Mouse (Mus musculus): ENCODE results near the gene Kif26b. TPM values are rescaled to one million over a fixed set of nuclear protein-coding genes. Genes with fewer than 3 reads are reported as not detected.

Kif26b gene
- not detected in 2 replicates for polyA plus RNA-seq (2012; ENCODE audit: insufficient read depth, insufficient read length, missing spikeins)

- H3K4me3 ChIP-seq (ENCODE audit: insufficient read depth, low read depth, low read length), result peak within 1 kb of the TSS; percentile 56
- H3K4me1 ChIP-seq (ENCODE audit: control insufficient read depth, insufficient read depth, insufficient read length, low read length), result peaks cover 11% of the 10 kb centered on the region; the same call in 1 of the 2 replicates
- H3K27ac ChIP-seq (replicated peaks; ENCODE audit: low read depth, low read length), result no peak within 1 kb of the TSS
Measured at GRCm38 (mm10) chr1:178528431-178529351, at the start of gene Kif26b. Kif26b (plus strand) TSS chr1:178529125.

- H3K4me3 ChIP-seq (ENCODE audit: insufficient read depth, low read depth, low read length), result no peak overlapping the region
- H3K4me1 ChIP-seq (ENCODE audit: control insufficient read depth, insufficient read depth, insufficient read length, low read length), result no peaks in the 10 kb centered on the region
- H3K27ac ChIP-seq (replicated peaks; ENCODE audit: low read depth, low read length), result no peak overlapping the region
Measured at GRCm38 (mm10) chr1:178483854-178484253, 45.1 kb upstream of the Kif26b start.

GRCm38 (mm10) chr1:178485138-178485867, 43.6 kb upstream of the Kif26b start:
- Histone ChIP-seq H3K4me3 (ENCODE audit: insufficient read depth, low read depth, low read length) (no peak overlapping the region), H3K4me1 (ENCODE audit: control insufficient read depth, insufficient read depth, insufficient read length, low read length) (no peaks in the 10 kb centered on the region; the same call in 1 of the 2 replicates), H3K27ac (replicated peaks; ENCODE audit: low read depth, low read length) (no peak overlapping the region)

GRCm38 (mm10) chr1:178485868-178486220, 43.1 kb upstream of the Kif26b start:
- H3K27ac ChIP-seq (replicated peaks; ENCODE audit: low read depth, low read length), result no peak overlapping the region
- H3K4me1 ChIP-seq (ENCODE audit: control insufficient read depth, insufficient read depth, insufficient read length, low read length), result no peaks in the 10 kb centered on the region; the same call in 1 of the 2 replicates
- no peak overlapping the region for H3K4me3 ChIP-seq (ENCODE audit: insufficient read depth, low read depth, low read length)

GRCm38 (mm10) chr1:178486828-178487227, 42.1 kb upstream of the Kif26b start:
- H3K27ac ChIP-seq (replicated peaks; ENCODE audit: low read depth, low read length), result no peak overlapping the region
- H3K4me1 ChIP-seq (ENCODE audit: control insufficient read depth, insufficient read depth, insufficient read length, low read length), result no peaks in the 10 kb centered on the region; the same call in 1 of the 2 replicates
- no peak overlapping the region for H3K4me3 ChIP-seq (ENCODE audit: insufficient read depth, low read depth, low read length)

- Histone ChIP-seq H3K27ac (replicated peaks; ENCODE audit: low read depth, low read length) (no peak overlapping the region), H3K4me3 (ENCODE audit: insufficient read depth, low read depth, low read length) (no peak overlapping the region), H3K4me1 (ENCODE audit: control insufficient read depth, insufficient read depth, insufficient read length, low read length) (no peaks in the 10 kb centered on the region; the same call in 1 of the 2 replicates)
Measured at GRCm38 (mm10) chr1:178489127-178489526, 39.8 kb upstream of the Kif26b start.

GRCm38 (mm10) chr1:178491733-178492132, 37.2 kb upstream of the Kif26b start:
- Histone ChIP-seq H3K4me3 (ENCODE audit: insufficient read depth, low read depth, low read length) (no peak overlapping the region), H3K27ac (replicated peaks; ENCODE audit: low read depth, low read length) (no peak overlapping the region), H3K4me1 (ENCODE audit: control insufficient read depth, insufficient read depth, insufficient read length, low read length) (no peaks in the 10 kb centered on the region; the same call in 1 of the 2 replicates)

GRCm38 (mm10) chr1:178492493-178492892, 36.4 kb upstream of the Kif26b start:
- no peak overlapping the region for H3K27ac ChIP-seq (replicated peaks; ENCODE audit: low read depth, low read length)
- no peak overlapping the region for H3K4me3 ChIP-seq (ENCODE audit: insufficient read depth, low read depth, low read length)
- no peaks in the 10 kb centered on the region; the same call in 1 of the 2 replicates for H3K4me1 ChIP-seq (ENCODE audit: control insufficient read depth, insufficient read depth, insufficient read length, low read length)

- Histone ChIP-seq H3K4me3 (ENCODE audit: insufficient read depth, low read depth, low read length) (no peak overlapping the region), H3K4me1 (ENCODE audit: control insufficient read depth, insufficient read depth, insufficient read length, low read length) (no peaks in the 10 kb centered on the region), H3K27ac (replicated peaks; ENCODE audit: low read depth, low read length) (no peak overlapping the region)
Measured at GRCm38 (mm10) chr1:178496186-178496585, 32.7 kb upstream of the Kif26b start.

- H3K27ac ChIP-seq (replicated peaks; ENCODE audit: low read depth, low read length), result no peak overlapping the region
- H3K4me1 ChIP-seq (ENCODE audit: control insufficient read depth, insufficient read depth, insufficient read length, low read length), result no peaks in the 10 kb centered on the region
- H3K4me3 ChIP-seq (ENCODE audit: insufficient read depth, low read depth, low read length), result no peak overlapping the region
Measured at GRCm38 (mm10) chr1:178496841-178497240, 32.1 kb upstream of the Kif26b start.

GRCm38 (mm10) chr1:178506938-178507337, 22.0 kb upstream of the Kif26b start:
- no peak overlapping the region for H3K4me3 ChIP-seq (ENCODE audit: insufficient read depth, low read depth, low read length)
- H3K27ac ChIP-seq (replicated peaks; ENCODE audit: low read depth, low read length), result no peak overlapping the region
- no peaks in the 10 kb centered on the region for H3K4me1 ChIP-seq (ENCODE audit: control insufficient read depth, insufficient read depth, insufficient read length, low read length)

GRCm38 (mm10) chr1:178512323-178513031, 16.4 kb upstream of the Kif26b start:
- no peak overlapping the region for H3K27ac ChIP-seq (replicated peaks; ENCODE audit: low read depth, low read length)
- no peaks in the 10 kb centered on the region for H3K4me1 ChIP-seq (ENCODE audit: control insufficient read depth, insufficient read depth, insufficient read length, low read length)
- no peak overlapping the region for H3K4me3 ChIP-seq (ENCODE audit: insufficient read depth, low read depth, low read length)

- no peak overlapping the region for H3K27ac ChIP-seq (replicated peaks; ENCODE audit: low read depth, low read length)
- H3K4me1 ChIP-seq (ENCODE audit: control insufficient read depth, insufficient read depth, insufficient read length, low read length), result no peaks in the 10 kb centered on the region
- H3K4me3 ChIP-seq (ENCODE audit: insufficient read depth, low read depth, low read length), result no peak overlapping the region
Measured at GRCm38 (mm10) chr1:178513954-178514353, 15.0 kb upstream of the Kif26b start.

- no peak overlapping the region for H3K27ac ChIP-seq (replicated peaks; ENCODE audit: low read depth, low read length)
- H3K4me1 ChIP-seq (ENCODE audit: control insufficient read depth, insufficient read depth, insufficient read length, low read length), result no peaks in the 10 kb centered on the region
- H3K4me3 ChIP-seq (ENCODE audit: insufficient read depth, low read depth, low read length), result no peak overlapping the region
Measured at GRCm38 (mm10) chr1:178515839-178516238, 13.1 kb upstream of the Kif26b start.

GRCm38 (mm10) chr1:178522389-178522788, 6.5 kb upstream of the Kif26b start:
- Histone ChIP-seq H3K27ac (replicated peaks; ENCODE audit: low read depth, low read length) (no peak overlapping the region), H3K4me3 (ENCODE audit: insufficient read depth, low read depth, low read length) (no peak overlapping the region), H3K4me1 (ENCODE audit: control insufficient read depth, insufficient read depth, insufficient read length, low read length) (no peaks in the 10 kb centered on the region)

All from brown adipose tissue, adult 24 weeks (tissue).